Mouse (Mus musculus) monocyte, adult 2 months (primary cell): ENCODE results near the gene Sptan1.
A peak's percentile ranks its signal among the peaks of the same experiment; 100 is the strongest.

Experiments
- DNase-seq, 2 experiments: peaks; one replicate each; pipeline ENCODE4 v3.0.0; 2022; ENCODE audit warnings: low spot score in 2 of 2, low read depth in 1 of 2

Sptan1 gene

GRCm38 (mm10) chr2:29965250-29965843 is at the start of gene Sptan1:
TSS of gene Sptan1 (plus strand) at chr2:29965560.
- DNase-seq: peak; percentile 84 to 85

GRCm38 (mm10) chr2:29917621-29918020 is 47.7 kb upstream of the Sptan1 start:
- no peak for DNase-seq

- no peak for DNase-seq
Measured at GRCm38 (mm10) chr2:29922011-29922410, 43.3 kb upstream of the Sptan1 start.

GRCm38 (mm10) chr2:29926542-29926941 is 38.8 kb upstream of the Sptan1 start:
- no peak for DNase-seq

- no peak for DNase-seq
Measured at GRCm38 (mm10) chr2:29930506-29930905, 34.9 kb upstream of the Sptan1 start.

- no peak for DNase-seq
Measured at GRCm38 (mm10) chr2:29931194-29931593, 34.2 kb upstream of the Sptan1 start.

GRCm38 (mm10) chr2:29934906-29935599 is 30.3 kb upstream of the Sptan1 start, which contains the start of gene Gle1:
TSS of gene Gle1 (plus strand) at chr2:29935426.
- DNase-seq: peak; percentile 94 to 97

- DNase-seq: no peak
Measured at GRCm38 (mm10) chr2:29940073-29940472, 25.3 kb upstream of the Sptan1 start.

GRCm38 (mm10) chr2:29940826-29941225 is 24.5 kb upstream of the Sptan1 start:
- no peak for DNase-seq

- DNase-seq: no peak
Measured at GRCm38 (mm10) chr2:29944723-29945122, 20.6 kb upstream of the Sptan1 start.

- DNase-seq: no peak
Measured at GRCm38 (mm10) chr2:29948896-29949295, 16.5 kb upstream of the Sptan1 start.

GRCm38 (mm10) chr2:29961246-29961645 is 4.1 kb upstream of the Sptan1 start:
- no peak for DNase-seq

GRCm38 (mm10) chr2:29964354-29965249 is 758 bp upstream of the Sptan1 start:
- DNase-seq: peak; percentile 13 to 42

GRCm38 (mm10) chr2:29965906-29966305 is 546 bp downstream of the Sptan1 start:
- DNase-seq: no peak

GRCm38 (mm10) chr2:29966826-29967225 is 1.5 kb downstream of the Sptan1 start:
- DNase-seq: no peak

GRCm38 (mm10) chr2:29967768-29968167 is 2.4 kb downstream of the Sptan1 start:
- DNase-seq: no peak

GRCm38 (mm10) chr2:29968638-29969037 is 3.3 kb downstream of the Sptan1 start:
- DNase-seq: no peak

- no peak for DNase-seq
Measured at GRCm38 (mm10) chr2:29971838-29972635, 6.7 kb downstream of the Sptan1 start.

GRCm38 (mm10) chr2:29973525-29973924 is 8.2 kb downstream of the Sptan1 start:
- no peak for DNase-seq

GRCm38 (mm10) chr2:29977307-29977706 is 11.9 kb downstream of the Sptan1 start:
- DNase-seq: no peak

GRCm38 (mm10) chr2:29980661-29981060 is 15.3 kb downstream of the Sptan1 start:
- DNase-seq: no peak
